Mouse (Mus musculus): ENCODE results near the gene Akt3. TPM values are rescaled to one million over a fixed set of nuclear protein-coding genes. Genes with fewer than 3 reads are reported as not detected.

Gene Akt3
- 17.7 and 22.9 TPM in 2 replicates for polyA plus RNA-seq (2015; fragmentation: Nextera tagmentation; extraction: Ambion mirVana)

GRCm38 (mm10) chr1:177258034-177258342 lies at the start of gene Akt3:
Akt3 (minus strand) TSS chr1:177258203.
- no peaks in the 10 kb centered on the region for H3K9me3 ChIP-seq (ENCODE audit: control insufficient read depth, low read length)
- H3K4me2 ChIP-seq (ENCODE audit: low read length), result peak within 1 kb of the TSS; percentile 97
- WGBS, result 0% methylated on average over 4 of the region's 32 CpGs

GRCm38 (mm10) chr1:177307549-177307948 lies 49.5 kb upstream of the Akt3 start:
- Histone ChIP-seq H3K4me1 (ENCODE audit: control insufficient read depth, insufficient read depth, low read depth, low read length) (peaks cover 4% of the 10 kb centered on the region; the same call in 1 of the 2 replicates), H3K4me2 (ENCODE audit: low read length) (peak overlapping the region; percentile 35), H3K9me3 (ENCODE audit: control insufficient read depth, low read length) (no peaks in the 10 kb centered on the region), H3K9ac (ENCODE audit: low read depth, low read length) (no peak overlapping the region), H3K27ac (ENCODE audit: low read depth, low read length) (no peak overlapping the region), H3K36me3 (ENCODE audit: control insufficient read depth, insufficient read depth, low read length) (no peaks in the 10 kb centered on the region), H3K4me3 (ENCODE audit: low read length) (no peak overlapping the region), H3K27me3 (replicated peaks; ENCODE audit: control insufficient read depth, insufficient read depth, low read length) (no peaks in the 10 kb centered on the region)
- WGBS, result 48% methylated on average over 11 of the region's 11 CpGs
- ATAC-seq, result no peak

More at GRCm38 (mm10) chr1:177258034-177258342, at the start of gene Akt3:
- H3K36me3 ChIP-seq (ENCODE audit: control insufficient read depth, insufficient read depth, low read length), result no peaks in the 10 kb centered on the region
- H3K9ac ChIP-seq (ENCODE audit: low read depth, low read length), result peak within 1 kb of the TSS; percentile 99
- H3K27me3 ChIP-seq (replicated peaks; ENCODE audit: control insufficient read depth, insufficient read depth, low read length), result no peaks in the 10 kb centered on the region
- peak within 1 kb of the TSS; percentile 100 for H3K27ac ChIP-seq (ENCODE audit: low read depth, low read length)
- H3K4me3 ChIP-seq (ENCODE audit: low read length), result peak within 1 kb of the TSS; percentile 95
- peaks cover 10% of the 10 kb centered on the region for H3K4me1 ChIP-seq (ENCODE audit: control insufficient read depth, insufficient read depth, low read depth, low read length)
- ATAC-seq, result peak; percentile 43

- Histone ChIP-seq H3K4me2 (ENCODE audit: low read length) (no peak overlapping the region), H3K4me1 (ENCODE audit: control insufficient read depth, insufficient read depth, low read depth, low read length) (no peaks in the 10 kb centered on the region), H3K27me3 (replicated peaks; ENCODE audit: control insufficient read depth, insufficient read depth, low read length) (no peaks in the 10 kb centered on the region), H3K9ac (ENCODE audit: low read depth, low read length) (no peak overlapping the region), H3K4me3 (ENCODE audit: low read length) (no peak overlapping the region), H3K27ac (ENCODE audit: low read depth, low read length) (no peak overlapping the region), H3K36me3 (ENCODE audit: control insufficient read depth, insufficient read depth, low read length) (no peaks in the 10 kb centered on the region), H3K9me3 (ENCODE audit: control insufficient read depth, low read length) (no peaks in the 10 kb centered on the region)
- WGBS, result 81% methylated on average over 1 of the region's 1 CpGs
- ATAC-seq, result no peak
Observed at GRCm38 (mm10) chr1:177298231-177298630, 40.2 kb upstream of the Akt3 start.

- H3K9me3 ChIP-seq (ENCODE audit: control insufficient read depth, low read length), result no peaks in the 10 kb centered on the region
- H3K4me3 ChIP-seq (ENCODE audit: low read length), result no peak overlapping the region
- H3K9ac ChIP-seq (ENCODE audit: low read depth, low read length), result no peak overlapping the region
- no peak for ATAC-seq
- no peak overlapping the region for H3K4me2 ChIP-seq (ENCODE audit: low read length)
- no peaks in the 10 kb centered on the region for H3K36me3 ChIP-seq (ENCODE audit: control insufficient read depth, insufficient read depth, low read length)
- H3K4me1 ChIP-seq (ENCODE audit: control insufficient read depth, insufficient read depth, low read depth, low read length), result no peaks in the 10 kb centered on the region
- H3K27me3 ChIP-seq (replicated peaks; ENCODE audit: control insufficient read depth, insufficient read depth, low read length), result no peaks in the 10 kb centered on the region
- no peak overlapping the region for H3K27ac ChIP-seq (ENCODE audit: low read depth, low read length)
- WGBS, result 13% methylated on average over 3 of the region's 3 CpGs
Observed at GRCm38 (mm10) chr1:177286764-177287163, 28.8 kb upstream of the Akt3 start.

GRCm38 (mm10) chr1:177281925-177282324 lies 23.9 kb upstream of the Akt3 start:
- Histone ChIP-seq H3K36me3 (ENCODE audit: control insufficient read depth, insufficient read depth, low read length) (no peaks in the 10 kb centered on the region), H3K27me3 (replicated peaks; ENCODE audit: control insufficient read depth, insufficient read depth, low read length) (no peaks in the 10 kb centered on the region), H3K9ac (ENCODE audit: low read depth, low read length) (no peak overlapping the region), H3K4me1 (ENCODE audit: control insufficient read depth, insufficient read depth, low read depth, low read length) (no peaks in the 10 kb centered on the region), H3K27ac (ENCODE audit: low read depth, low read length) (no peak overlapping the region), H3K9me3 (ENCODE audit: control insufficient read depth, low read length) (no peaks in the 10 kb centered on the region), H3K4me2 (ENCODE audit: low read length) (no peak overlapping the region), H3K4me3 (ENCODE audit: low read length) (no peak overlapping the region)
- no peak for ATAC-seq

- Histone ChIP-seq H3K36me3 (ENCODE audit: control insufficient read depth, insufficient read depth, low read length) (no peaks in the 10 kb centered on the region), H3K9ac (ENCODE audit: low read depth, low read length) (no peak overlapping the region), H3K27me3 (replicated peaks; ENCODE audit: control insufficient read depth, insufficient read depth, low read length) (no peaks in the 10 kb centered on the region), H3K4me2 (ENCODE audit: low read length) (no peak overlapping the region), H3K27ac (ENCODE audit: low read depth, low read length) (no peak overlapping the region), H3K4me1 (ENCODE audit: control insufficient read depth, insufficient read depth, low read depth, low read length) (no peaks in the 10 kb centered on the region), H3K9me3 (ENCODE audit: control insufficient read depth, low read length) (no peaks in the 10 kb centered on the region), H3K4me3 (ENCODE audit: low read length) (no peak overlapping the region)
- 95% methylated on average over 5 of the region's 5 CpGs for WGBS
- no peak for ATAC-seq
Observed at GRCm38 (mm10) chr1:177277361-177277760, 19.4 kb upstream of the Akt3 start.

- Histone ChIP-seq H3K4me1 (ENCODE audit: control insufficient read depth, insufficient read depth, low read depth, low read length) (no peaks in the 10 kb centered on the region), H3K4me2 (ENCODE audit: low read length) (no peak overlapping the region), H3K27ac (ENCODE audit: low read depth, low read length) (no peak overlapping the region), H3K27me3 (replicated peaks; ENCODE audit: control insufficient read depth, insufficient read depth, low read length) (no peaks in the 10 kb centered on the region), H3K9ac (ENCODE audit: low read depth, low read length) (no peak overlapping the region), H3K36me3 (ENCODE audit: control insufficient read depth, insufficient read depth, low read length) (no peaks in the 10 kb centered on the region), H3K9me3 (ENCODE audit: control insufficient read depth, low read length) (no peaks in the 10 kb centered on the region), H3K4me3 (ENCODE audit: low read length) (no peak overlapping the region)
- 92% methylated on average over 1 of the region's 1 CpGs for WGBS
- ATAC-seq, result no peak
Observed at GRCm38 (mm10) chr1:177267645-177268044, 9.6 kb upstream of the Akt3 start.

GRCm38 (mm10) chr1:177262926-177263325 lies 4.9 kb upstream of the Akt3 start:
- ATAC-seq, result no peak
- Histone ChIP-seq H3K27ac (ENCODE audit: low read depth, low read length) (no peak overlapping the region), H3K9ac (ENCODE audit: low read depth, low read length) (no peak overlapping the region), H3K36me3 (ENCODE audit: control insufficient read depth, insufficient read depth, low read length) (no peaks in the 10 kb centered on the region), H3K4me3 (ENCODE audit: low read length) (no peak overlapping the region), H3K4me2 (ENCODE audit: low read length) (no peak overlapping the region), H3K27me3 (replicated peaks; ENCODE audit: control insufficient read depth, insufficient read depth, low read length) (no peaks in the 10 kb centered on the region), H3K4me1 (ENCODE audit: control insufficient read depth, insufficient read depth, low read depth, low read length) (peaks cover 8% of the 10 kb centered on the region), H3K9me3 (ENCODE audit: control insufficient read depth, low read length) (no peaks in the 10 kb centered on the region)
- 73% methylated on average over 2 of the region's 2 CpGs for WGBS

GRCm38 (mm10) chr1:177260796-177261195 lies 2.8 kb upstream of the Akt3 start:
- H3K27ac ChIP-seq (ENCODE audit: low read depth, low read length), result no peak overlapping the region
- no peaks in the 10 kb centered on the region for H3K27me3 ChIP-seq (replicated peaks; ENCODE audit: control insufficient read depth, insufficient read depth, low read length)
- H3K4me2 ChIP-seq (ENCODE audit: low read length), result no peak overlapping the region
- H3K4me3 ChIP-seq (ENCODE audit: low read length), result no peak overlapping the region
- H3K9me3 ChIP-seq (ENCODE audit: control insufficient read depth, low read length), result no peaks in the 10 kb centered on the region
- ATAC-seq, result no peak
- H3K36me3 ChIP-seq (ENCODE audit: control insufficient read depth, insufficient read depth, low read length), result no peaks in the 10 kb centered on the region
- no peak overlapping the region for H3K9ac ChIP-seq (ENCODE audit: low read depth, low read length)
- H3K4me1 ChIP-seq (ENCODE audit: control insufficient read depth, insufficient read depth, low read depth, low read length), result peaks cover 9% of the 10 kb centered on the region
- WGBS, result 71% methylated on average over 4 of the region's 4 CpGs

- ATAC-seq, result no peak
- peak overlapping the region; percentile 100 for H3K27ac ChIP-seq (ENCODE audit: low read depth, low read length)
- no peaks in the 10 kb centered on the region for H3K9me3 ChIP-seq (ENCODE audit: control insufficient read depth, low read length)
- peak overlapping the region; percentile 97 for H3K4me2 ChIP-seq (ENCODE audit: low read length)
- H3K36me3 ChIP-seq (ENCODE audit: control insufficient read depth, insufficient read depth, low read length), result no peaks in the 10 kb centered on the region
- H3K4me3 ChIP-seq (ENCODE audit: low read length), result peak overlapping the region; percentile 95
- H3K4me1 ChIP-seq (ENCODE audit: control insufficient read depth, insufficient read depth, low read depth, low read length), result peaks cover 10% of the 10 kb centered on the region
- WGBS, result 20% methylated on average over 16 of the region's 16 CpGs
- H3K9ac ChIP-seq (ENCODE audit: low read depth, low read length), result peak overlapping the region; percentile 99
- H3K27me3 ChIP-seq (replicated peaks; ENCODE audit: control insufficient read depth, insufficient read depth, low read length), result no peaks in the 10 kb centered on the region
Observed at GRCm38 (mm10) chr1:177259038-177259600, 1.1 kb upstream of the Akt3 start.

Data from hindbrain, embryonic 16.5 days (tissue).